Mouse (Mus musculus): ENCODE results near the gene Nup160.
A peak's percentile ranks its signal among the peaks of the same experiment; 100 is the strongest.

Gene Nup160

DNA sequence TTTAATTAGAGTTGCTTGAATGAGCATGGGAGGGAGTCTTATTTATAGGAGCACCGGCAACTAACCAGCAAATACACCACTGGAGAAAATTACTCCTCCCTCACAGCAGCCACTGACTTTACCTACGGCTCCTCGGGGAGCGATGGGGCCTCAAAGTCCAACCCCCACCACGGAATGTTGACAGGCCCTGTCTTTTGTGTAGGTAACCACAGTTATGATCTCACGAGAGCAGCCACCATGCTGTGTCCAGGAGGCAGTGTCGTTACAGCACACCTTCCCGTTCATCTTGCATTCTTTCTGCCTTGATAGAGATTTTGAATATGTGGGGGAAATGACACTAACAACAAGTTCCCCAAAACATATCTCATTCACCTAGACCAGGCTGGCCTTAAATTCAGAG lies at the start of gene Nup160:
Gene Nup160 (plus strand): TSS at position 209 of the 400 bp plus-strand sequence.
- no peak for DNase-seq (ENCODE audit: low spot score in 2 of 2)

DNA sequence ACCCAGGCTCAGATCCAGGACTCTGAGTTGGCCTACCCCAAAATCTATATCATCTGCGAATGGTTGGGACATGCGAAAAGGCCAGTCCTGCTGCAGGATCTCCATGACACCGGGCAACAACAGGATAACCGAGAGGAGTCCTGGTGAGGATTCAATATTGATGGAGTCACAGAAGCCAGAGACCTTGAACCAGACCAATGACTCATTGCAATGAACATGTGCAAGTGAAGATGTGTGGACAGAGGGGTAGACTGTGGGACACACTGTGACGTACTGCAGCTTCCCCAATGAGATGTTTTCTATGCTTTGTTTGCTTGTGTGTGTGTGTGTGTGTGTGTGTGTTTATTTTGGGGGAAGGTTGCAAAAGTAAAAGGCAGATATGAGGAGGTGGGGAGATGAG lies 48.8 kb upstream of the Nup160 start:
- no peak for DNase-seq (ENCODE audit: low spot score in 2 of 2)

DNA sequence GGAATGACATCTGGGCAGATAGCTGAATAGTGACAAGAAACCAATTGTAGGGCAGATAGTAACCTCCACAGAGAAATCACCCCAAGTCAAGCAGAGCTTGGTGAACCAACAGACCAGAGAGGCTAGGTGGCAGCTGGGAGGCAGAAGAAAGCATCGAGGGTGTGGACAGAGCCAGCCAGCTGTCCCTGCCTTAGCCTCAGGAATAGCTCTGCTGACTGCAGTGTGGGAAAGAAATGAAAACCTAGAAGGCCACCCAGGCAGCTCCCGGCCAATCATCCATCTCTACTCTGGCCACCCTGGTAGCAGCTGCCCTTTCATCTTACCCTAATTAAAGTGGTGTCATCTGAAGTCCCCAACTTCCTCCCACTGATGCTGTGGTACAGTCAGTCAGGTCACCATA lies 47.5 kb upstream of the Nup160 start:
- no peak for DNase-seq (ENCODE audit: low spot score in 2 of 2)

DNA sequence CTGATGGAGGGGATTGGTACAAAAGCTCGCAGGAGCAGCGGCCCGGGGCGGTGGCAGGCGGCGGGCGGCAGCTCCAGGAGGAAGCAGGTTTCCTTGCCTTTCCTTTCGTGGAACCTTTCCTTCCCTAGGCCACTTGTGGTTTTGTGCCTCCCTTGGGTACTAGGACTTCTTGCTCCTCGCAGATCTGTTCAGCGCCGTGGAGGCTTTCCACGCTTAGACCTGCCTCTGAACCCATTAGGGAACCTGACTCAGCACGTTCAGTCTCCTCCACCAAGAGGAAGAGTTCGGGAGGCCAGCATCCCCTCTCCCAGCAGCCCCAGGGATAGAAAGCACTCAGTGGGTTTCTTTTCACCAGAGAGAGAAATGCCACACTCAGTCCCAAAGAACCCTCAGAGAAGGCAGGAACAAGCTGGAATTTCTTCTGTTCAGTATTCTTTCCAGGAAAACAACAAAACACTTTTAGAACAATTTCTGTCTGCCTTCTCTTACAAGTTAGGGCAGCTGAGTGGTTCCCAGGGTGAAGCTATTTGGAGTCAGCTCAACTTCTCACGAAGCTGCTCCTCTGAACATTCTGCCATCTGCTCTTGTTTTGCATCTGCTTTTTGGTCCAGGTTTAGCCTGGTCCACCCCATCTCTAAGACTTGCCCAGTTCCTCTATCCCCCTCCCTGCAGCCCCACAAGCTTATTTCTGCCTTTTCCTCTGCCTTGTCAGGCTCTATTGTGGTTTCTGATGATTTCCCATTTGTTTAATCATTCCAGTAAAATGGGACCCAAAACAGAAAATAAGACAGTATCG lies 44.9 kb upstream of the Nup160 start:
- no peak for DNase-seq (ENCODE audit: low spot score in 2 of 2)

DNA sequence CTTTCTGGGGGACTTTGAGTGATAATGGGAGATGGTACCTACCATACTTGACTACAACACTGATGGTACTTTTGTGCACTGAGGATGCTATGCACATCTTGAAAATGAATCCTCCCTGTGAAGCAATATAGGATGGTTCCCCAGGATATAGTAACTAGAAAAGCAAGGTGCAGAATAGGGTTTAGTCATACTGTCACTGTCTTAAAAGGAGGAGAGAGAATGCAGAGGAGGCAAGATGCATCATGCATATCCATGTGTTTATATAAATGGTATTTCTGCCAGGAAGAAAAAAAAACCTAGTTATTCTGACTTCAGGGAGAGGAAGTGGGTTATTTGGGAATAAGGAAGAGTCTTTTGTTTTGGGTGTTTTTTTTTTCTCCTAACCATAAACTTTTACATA lies 42.3 kb upstream of the Nup160 start:
- no peak for DNase-seq (ENCODE audit: low spot score in 2 of 2)

DNA sequence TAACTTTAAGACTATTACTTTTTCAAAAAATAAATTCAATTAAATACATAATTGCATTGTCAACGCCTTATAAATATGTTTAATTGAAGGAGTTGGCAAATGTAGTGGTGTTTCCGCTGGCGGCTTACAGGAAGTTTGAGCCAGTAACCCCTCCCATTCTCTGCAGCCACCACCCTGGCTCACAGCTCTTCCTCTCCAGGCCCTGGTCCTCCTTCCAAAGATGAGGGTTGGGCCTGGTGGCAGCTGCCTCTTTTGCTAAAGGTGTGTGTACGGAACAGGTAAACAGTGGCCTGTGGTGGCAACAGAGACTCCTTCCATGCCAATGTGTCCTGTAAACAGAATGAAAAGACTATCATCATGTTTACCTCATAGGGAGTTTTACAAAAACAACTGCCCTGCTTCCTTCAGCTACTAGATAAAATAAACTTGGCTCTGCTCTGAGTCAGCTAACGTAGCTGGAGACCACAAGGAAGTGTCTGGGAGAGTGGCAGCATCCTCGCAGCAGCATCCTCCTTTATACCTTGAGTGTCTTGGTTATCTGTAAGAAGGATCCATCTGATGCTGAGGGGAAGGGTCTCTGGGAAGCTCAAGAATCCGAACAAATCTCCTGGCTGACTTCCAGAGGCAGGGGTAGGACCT lies 41.8 kb upstream of the Nup160 start:
- DNase-seq (ENCODE audit: low spot score in 2 of 2): peak in 1 of 2 experiments; percentile 9

DNA sequence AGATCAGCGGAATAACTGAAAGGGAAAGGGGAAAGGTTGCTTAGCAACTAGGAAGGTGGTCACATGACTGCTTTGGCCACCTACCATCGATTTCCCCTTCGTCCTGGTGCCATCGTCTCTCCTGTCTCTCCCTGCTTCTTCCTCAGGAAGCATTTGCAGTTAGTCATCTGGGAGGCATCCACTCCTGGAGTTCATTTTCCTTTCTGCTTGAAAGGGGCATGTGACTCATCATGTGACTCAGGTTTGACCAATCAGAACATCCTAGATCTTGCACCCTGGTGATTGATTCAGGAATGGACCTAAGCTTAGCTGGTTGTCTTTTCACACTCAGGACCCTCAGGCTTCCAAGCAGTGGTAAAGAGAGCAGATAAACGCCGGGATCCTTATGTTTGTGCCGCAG lies 40.2 kb upstream of the Nup160 start:
- DNase-seq (ENCODE audit: low spot score in 2 of 2): no peak

DNA sequence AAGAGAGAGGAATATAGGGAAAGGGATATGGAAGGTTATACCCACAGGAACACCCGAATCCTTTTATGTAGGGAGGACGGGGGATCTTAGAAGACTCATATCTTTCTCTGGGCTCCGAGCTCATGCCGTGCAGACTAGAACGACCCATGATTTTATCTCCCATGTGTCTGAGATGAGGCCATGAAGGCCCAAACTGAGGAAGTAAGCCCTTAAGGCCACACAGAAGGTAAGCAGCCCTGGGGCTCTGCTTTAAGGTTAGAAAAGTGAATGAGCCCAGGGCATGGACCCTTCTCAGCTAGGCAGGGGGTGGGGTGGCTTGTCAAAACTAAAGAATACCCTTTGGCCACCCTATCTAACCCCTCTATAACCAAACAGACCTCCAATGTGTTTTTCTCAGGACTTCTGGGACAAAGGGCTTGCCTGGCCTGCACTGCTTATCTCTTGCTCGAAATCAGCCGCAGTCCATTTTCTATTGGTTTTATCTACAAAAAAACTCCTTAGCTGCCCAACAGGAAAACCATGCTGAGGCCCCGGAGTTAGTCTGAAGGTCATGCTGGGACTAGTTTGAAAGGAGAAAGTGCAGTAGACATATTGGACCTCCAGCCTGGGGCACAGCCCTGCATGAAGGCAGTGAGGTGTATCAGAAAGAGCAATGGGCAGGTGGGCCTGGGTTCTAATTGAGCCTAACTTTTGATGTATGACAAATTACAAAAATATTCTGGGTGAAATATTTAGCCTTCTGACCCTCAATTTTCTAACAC lies 37.8 kb upstream of the Nup160 start:
- no peak for DNase-seq (ENCODE audit: low spot score in 2 of 2)

DNA sequence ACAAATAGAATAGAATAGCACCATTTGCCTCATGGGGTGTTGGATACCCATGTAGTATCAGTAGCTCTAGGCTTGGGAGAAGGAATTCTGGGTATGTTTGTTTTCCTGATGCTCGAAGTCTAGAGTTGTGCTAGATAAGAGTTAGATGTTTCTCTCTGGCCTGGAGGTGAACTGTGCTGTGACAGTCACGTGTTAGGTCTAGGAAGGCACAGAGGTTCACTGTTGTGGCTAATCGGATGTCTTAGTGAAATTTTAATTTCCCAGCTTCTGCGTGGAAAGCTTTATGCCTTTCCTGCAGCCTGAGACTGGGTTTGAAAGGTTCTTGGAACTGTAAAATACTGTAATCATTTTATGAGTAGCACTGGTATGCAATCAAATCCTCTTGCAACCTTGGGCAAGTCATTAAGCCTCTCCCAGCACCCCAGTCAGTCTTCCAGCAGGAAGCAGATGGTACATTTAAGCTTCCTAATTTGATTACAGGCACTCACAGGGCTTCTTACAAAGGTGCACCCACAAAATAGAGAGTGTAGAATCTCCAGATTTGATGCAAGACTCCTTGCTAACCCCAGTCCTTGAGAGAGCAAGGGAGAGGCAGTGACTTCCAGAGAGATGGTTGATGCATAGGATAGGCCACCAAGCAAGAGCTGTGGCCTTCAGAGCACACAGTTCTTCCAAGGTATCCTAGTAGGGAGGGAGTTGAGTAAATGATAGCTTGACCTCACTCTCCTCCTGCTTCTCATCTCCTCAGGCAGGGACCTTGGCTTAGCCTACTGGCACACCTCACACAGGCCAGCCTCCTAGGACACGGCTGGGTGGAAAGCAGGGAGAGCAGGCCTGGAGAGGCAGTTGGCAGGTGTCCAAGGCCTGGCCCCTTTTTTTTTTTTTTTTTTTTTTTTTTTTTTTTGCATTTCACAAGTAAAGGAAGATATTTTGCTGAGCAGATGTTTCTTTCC lies 37.0 kb upstream of the Nup160 start:
- no peak for DNase-seq (ENCODE audit: low spot score in 2 of 2)

DNA sequence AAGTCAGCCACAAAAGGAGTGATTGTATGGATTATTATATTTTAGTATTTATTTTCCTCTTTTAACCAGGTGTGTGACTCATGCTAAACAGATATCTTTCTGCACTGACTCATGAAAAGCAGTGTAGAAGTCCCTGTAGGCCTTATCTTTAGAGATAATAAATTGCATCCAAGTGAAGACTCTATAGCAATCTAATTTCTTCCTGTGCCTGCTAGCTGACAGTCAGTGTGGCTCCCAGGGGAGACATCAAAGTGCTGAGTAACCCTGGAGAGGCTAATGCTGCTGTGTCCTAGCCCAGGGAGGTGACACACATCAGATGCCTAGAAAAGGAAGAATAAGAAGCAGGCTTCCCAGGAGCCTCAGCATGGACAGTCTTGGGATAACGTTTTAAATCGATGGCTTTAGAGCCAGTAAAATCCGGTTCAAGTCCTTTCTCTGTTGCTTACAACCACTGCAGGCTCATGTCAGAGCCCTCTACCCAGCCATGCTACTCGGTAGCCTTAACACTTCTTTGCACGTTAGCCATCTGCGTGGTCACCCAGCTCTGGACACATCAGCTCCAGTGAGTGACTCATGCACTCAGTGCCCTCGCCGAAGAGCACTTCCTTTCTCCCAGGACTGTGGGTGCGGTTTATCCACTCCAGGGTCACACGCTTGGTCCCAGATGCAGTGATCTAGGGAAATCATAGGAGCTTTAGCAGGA lies 35.9 kb upstream of the Nup160 start:
- no peak for DNase-seq (ENCODE audit: low spot score in 2 of 2)

DNA sequence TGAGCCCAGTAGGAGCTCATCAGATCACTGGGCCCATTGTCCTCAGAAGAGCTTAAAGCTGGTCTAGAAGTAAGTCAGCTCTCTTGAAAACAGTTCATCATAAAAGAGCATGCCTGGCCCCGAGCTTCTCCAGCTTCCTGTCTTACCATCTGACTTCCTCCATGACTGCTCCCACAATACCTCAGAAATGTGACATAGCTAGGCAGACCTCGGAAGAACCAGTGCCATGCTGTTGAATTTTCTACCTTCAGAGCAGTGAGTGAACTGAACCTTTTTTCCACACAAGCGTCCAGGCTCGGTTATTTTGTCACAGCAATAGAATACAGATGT lies 35.3 kb upstream of the Nup160 start:
- no peak for DNase-seq (ENCODE audit: low spot score in 2 of 2)

DNA sequence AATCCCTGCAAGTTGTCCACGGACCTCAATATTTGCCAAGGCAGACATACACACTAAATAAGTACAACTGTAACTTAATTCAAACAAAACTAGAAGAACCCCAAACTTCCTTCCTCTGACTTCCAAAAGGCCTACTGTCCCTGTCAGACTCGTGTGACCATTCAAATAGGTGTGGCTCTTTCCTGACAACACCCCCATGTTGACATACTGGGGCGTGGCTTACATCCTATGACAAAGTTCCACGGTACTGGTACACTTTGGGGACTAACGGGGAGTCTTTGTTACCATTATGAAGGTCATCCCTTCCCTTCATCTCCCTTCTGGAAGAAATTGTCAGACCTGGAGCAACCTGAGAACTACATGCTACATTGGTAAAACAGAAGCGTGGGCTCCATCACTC lies 29.9 kb upstream of the Nup160 start:
- DNase-seq (ENCODE audit: low spot score in 2 of 2): no peak

DNA sequence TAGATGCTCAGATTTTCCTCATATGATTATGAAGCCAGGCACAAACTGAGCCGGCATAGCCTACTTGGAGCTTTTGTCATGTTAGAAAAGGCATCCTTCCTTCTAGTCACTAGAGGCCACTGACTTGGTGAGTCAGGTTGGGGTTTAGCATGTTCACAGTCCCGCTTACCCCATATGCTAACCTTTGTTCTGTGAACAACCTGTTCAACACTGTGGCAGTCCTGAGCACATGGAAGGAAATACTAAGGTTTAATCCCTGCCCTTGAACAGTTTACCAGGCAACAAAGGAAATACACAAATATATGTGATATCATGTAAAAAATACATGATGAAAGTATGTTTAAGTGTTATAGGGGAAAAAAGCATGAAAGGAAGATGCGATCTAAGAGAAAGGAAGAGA lies 27.6 kb upstream of the Nup160 start:
- DNase-seq (ENCODE audit: low spot score in 2 of 2): no peak

DNA sequence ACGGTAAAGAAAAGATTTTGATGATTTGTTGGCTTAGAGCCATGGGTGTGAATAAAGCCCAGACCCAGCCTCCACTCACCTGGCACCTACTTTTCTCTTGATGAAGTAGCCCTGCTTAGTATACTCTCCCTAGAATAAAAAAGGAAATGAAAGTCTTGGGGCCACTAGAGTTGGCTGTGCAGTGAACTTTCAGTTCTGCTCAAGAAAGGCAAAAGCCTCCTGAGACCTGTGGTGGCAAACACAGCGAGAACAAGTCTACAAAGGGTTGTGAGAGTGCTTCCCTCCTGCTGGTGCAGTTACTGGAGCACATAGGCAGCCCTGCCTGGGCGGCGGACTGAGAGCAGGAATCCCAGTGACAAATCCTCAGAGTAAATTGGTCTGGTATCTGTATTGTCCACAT lies 27.1 kb upstream of the Nup160 start:
- DNase-seq (ENCODE audit: low spot score in 2 of 2): no peak

DNA sequence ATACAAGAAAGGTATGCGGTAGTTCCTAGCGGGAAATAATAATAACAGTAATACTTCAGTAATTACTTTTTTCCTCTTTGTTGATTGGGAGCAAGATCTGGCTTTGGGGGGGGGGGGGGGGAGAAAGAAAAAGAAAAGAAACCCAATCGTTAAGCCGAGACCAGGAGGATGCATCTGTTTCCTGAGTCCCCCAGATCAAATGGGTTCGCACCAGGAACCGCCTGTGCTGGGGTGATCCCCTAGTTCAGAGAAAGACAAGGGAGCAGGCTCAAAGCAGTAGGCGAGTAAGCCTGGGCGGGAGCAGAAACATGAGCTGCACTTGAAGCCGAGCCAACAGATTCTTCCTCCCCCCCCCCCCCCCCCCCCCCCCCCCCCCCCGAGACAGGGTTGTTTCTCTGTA lies 24.9 kb upstream of the Nup160 start:
- DNase-seq (ENCODE audit: low spot score in 2 of 2): peak; percentile 16 to 21

DNA sequence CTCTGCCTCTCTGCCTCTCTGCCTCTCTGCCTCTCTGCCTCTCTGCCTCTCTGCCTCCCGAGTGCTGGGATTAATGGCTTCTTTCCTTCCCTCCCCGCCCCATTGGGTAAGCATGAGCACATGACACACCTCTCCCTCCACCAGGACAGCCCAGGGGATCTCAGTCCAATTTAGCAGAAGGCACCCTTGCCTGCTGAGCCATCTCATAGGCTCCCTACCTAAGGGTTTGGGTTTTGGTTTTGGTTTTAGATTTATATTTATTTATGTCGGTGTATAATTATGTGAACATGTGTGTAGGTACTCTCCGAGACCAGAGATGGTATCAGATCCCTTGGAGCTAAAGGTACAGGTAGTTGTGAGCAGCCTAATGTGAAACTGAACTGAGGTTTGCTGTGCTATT lies 24.0 kb upstream of the Nup160 start:
- DNase-seq (ENCODE audit: low spot score in 2 of 2): no peak

DNA sequence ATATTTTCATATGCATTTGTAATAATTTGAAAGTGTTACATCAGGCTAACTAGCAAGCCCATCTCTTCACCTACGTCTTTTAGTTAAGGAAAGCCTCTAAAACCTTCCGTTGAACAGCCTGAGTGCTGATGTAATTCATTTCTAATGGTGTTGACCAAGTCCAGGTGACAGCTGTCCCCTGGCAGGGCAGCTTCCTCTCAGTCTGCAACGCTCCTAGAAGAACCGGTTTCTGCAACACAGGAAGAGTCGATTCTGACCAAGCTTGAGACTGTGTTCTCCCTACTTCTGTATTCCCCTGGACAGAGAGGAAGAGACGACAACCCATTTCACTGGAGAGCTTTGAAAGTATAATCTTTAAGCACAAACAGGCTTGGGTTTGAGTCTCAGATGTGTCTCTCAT lies 21.6 kb upstream of the Nup160 start:
- DNase-seq (ENCODE audit: low spot score in 2 of 2): no peak

DNA sequence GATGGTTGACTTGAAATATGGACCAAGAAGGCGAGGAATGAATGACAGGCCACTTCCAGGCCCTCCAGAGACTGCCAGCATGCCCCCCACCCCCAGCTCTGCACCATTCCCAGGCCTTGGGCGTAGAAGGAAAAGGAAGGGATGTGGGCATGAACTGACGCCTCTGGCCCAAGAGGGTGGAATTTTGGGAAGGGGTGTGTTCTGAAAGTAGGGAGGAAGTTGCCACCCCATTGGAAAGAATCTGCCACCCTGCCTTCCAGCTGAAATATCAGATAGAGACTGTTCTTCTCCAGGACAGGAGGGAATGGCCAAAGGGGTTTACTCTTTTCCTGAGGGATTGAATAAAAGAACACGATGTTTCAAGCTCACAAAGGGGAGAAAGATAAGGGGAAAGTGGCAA lies 18.4 kb upstream of the Nup160 start:
- no peak for DNase-seq (ENCODE audit: low spot score in 2 of 2)

DNA sequence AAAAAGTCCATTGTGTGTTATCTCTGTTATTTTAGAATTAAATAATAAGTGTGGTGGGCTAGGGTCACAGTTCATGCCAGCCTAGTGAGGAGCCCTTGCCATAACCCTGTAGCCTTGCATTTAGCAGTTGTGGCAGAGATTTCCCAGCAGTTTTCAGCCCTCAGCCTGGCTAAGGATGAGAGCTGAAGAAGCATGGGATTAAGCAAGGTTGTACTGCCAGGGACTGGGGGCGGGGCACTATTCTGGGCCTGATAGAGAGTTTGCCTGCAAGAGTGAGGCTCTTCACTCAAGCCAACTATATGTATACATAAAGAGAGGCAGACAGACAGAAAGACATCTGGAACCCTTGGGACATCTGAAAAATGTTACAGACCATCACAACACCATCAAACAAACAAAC lies 18.0 kb upstream of the Nup160 start:
- no peak for DNase-seq (ENCODE audit: low spot score in 2 of 2)

DNA sequence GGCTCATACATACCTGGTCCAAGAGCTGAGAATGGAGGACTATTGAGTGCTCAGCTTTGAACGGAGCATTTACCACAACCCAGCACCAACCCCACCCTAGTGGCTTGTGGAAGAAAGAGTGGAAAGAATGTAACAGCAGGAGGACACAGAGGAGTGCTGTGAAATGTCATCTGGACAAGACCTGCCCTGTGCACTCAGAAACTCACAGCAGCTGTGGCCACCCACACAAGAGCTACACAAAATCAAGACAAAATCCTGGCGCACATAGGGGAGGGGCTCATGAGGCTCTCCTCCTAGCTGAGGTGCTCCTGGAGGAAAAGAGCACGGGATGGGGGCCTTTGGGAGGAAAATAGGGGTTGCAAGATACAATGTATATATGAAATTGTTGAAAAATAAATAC lies 17.4 kb upstream of the Nup160 start:
- no peak for DNase-seq (ENCODE audit: low spot score in 2 of 2)

DNA sequence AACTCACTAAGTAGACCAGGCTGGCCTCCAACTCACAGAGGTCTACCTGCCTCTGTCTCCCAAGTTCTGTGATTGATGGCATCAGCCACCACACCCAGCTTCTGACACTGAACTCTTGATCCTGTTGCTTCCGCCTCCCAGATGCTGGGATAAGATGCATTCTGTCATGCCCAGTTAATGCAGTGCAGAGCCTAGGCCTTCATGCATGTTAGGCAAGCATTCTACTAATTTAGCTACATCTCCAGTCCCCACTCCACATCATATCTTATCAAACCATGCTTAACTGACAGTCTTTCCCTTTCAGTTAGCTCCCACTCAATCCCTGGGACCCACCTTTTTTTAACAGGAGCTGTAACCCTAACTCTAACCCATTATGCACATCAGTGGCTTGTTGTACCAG lies 16.1 kb upstream of the Nup160 start:
- DNase-seq (ENCODE audit: low spot score in 2 of 2): no peak

Measured in thymus, postnatal 10 days (tissue).